Mouse (Mus musculus): ENCODE results near the gene Arl10.

GRCm38 (mm10) chr13:54629128-54629527 lies 54.3 kb downstream of the Arl10 start:
- TF ChIP-seq POLR2A (IDR thresholded peaks at IDR 0.05; ENCODE audit: borderline replicate concordance, extremely low read depth, low read depth, low read length) = no peak
- TF ChIP-seq CTCF (IDR thresholded peaks at IDR 0.05; ENCODE audit: insufficient read depth, low read length) = no peak
